Mouse (Mus musculus) neural tube, embryonic 14.5 days (tissue): Measurements from ENCODE around the gene Gcnt2. TPM values are rescaled to one million over a fixed set of nuclear protein-coding genes. Genes with fewer than 3 reads are reported as not detected.

Experiments
- ATAC-seq: fragments of 200-750 bp; cut with Nextera tagmentation; 2 replicates; pipeline ENCODE4 v1.8.0; 2017; ENCODE audit warnings: low read depth, mild to moderate bottlenecking, moderate TSS enrichment, moderate library complexity
- H3K27ac ChIP-seq: fragments of 300-500 bp; sonication (generic); 2 replicates; pipeline ENCODE4 v1.5.1; 2014; ENCODE audit warnings: low read depth, mild to moderate bottlenecking, control low read depth, low read length, moderate library complexity, mixed read lengths
- H3K27me3 ChIP-seq: fragments of 300-500 bp; sonication (generic); 2 replicates; pipeline ENCODE4 v1.6.1; 2014; ENCODE audit warnings: low read length; ENCODE audit not compliant: control insufficient read depth, insufficient read depth
- H3K36me3 ChIP-seq: fragments of 300-500 bp; sonication (generic); 2 replicates; pipeline ENCODE4 v1.6.1; 2014; ENCODE audit warnings: low read length, mixed read lengths; ENCODE audit not compliant: control insufficient read depth, insufficient read depth
- H3K4me1 ChIP-seq: fragments of 300-500 bp; sonication (generic); 2 replicates; pipeline ENCODE4 v1.6.1; 2014; ENCODE audit warnings: low read length; ENCODE audit not compliant: control insufficient read depth, insufficient read depth
- H3K4me2 ChIP-seq: fragments of 300-500 bp; sonication (generic); 2 replicates; pipeline ENCODE4 v1.6.1; 2014; ENCODE audit warnings: mild to moderate bottlenecking, low read depth, low read length, control low read depth
- H3K4me3 ChIP-seq: fragments of 300-500 bp; sonication (generic); 2 replicates; pipeline ENCODE4 v1.5.1; 2014; ENCODE audit warnings: low read depth, low read length, control low read depth, mixed read lengths
- H3K9ac ChIP-seq: fragments of 300-500 bp; sonication (generic); replicated peaks from 2 replicates; pipeline ENCODE4 v1.6.1; 2014; ENCODE audit warnings: low read depth, mild to moderate bottlenecking, control low read depth, low read length, mixed read lengths
- H3K9me3 ChIP-seq: fragments of 300-500 bp; sonication (generic); 2 replicates; pipeline ENCODE4 v1.6.1; 2016; ENCODE audit warnings: low read length; ENCODE audit not compliant: control insufficient read depth
- WGBS: fragments of 180-500 bp; shearing (Covaris S2); extraction: QIAGEN DNeasy Blood & Tissue Kit; methylation state at CpG from one replicate; pipeline ENCODE4 v1.1.7; 2014; 5-methylcytosine and 5-hydroxymethylcytosine counted together
- polyA plus RNA-seq: library from polyadenylated mRNA; unstranded; fragments of >200 nt; fragmentation: Nextera tagmentation; extraction: Ambion mirVana; gene quantifications from 2 replicates; pipeline ENCODE4 v1.2.1, GENCODE M21; 2014

Gene Gcnt2
- polyA plus RNA-seq, 1 experiment from 2014 or later: 6.1 TPM

DNA sequence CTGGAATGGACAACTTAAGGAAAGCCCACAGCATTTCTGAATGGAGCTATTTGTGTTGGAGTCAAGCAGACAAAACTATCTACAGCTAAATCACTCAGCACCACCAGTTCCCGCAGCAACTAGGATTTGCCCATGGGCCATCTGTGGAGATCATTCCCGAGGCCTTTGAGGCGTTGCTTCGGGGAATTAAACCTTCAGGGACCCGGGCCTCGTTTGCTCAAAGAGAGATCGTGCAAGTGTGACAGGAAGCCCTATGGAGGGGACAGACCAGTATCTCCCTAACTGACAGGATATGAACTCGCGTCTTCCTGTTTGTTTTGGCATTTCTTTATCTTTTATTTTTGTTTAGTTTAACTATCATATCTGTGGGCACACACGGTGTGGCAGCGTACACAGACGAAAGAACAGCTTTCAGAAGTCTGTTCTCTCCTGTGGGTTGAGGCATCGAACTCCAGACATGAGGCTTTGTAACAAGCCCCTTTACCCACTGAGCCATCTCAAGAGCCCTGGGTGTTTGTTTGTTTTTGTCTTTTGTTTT lies 2.2 kb upstream of the Gcnt2 start:
- Histone ChIP-seq H3K9me3 (no peaks in the 10 kb centered on the region), H3K36me3 (no peaks in the 10 kb centered on the region), H3K27ac (no peak overlapping the region), H3K9ac (no peak overlapping the region), H3K4me1 (0 out of 2 replicates have a peak, but pooled peaks cover 4% of the 10 kb centered on the region), H3K27me3 (no peaks in the 10 kb centered on the region), H3K4me3 (no peak overlapping the region), H3K4me2 (no peak overlapping the region)
- 74% methylated on average over 13 of the region's 13 CpGs for WGBS
- ATAC-seq: no peak

DNA sequence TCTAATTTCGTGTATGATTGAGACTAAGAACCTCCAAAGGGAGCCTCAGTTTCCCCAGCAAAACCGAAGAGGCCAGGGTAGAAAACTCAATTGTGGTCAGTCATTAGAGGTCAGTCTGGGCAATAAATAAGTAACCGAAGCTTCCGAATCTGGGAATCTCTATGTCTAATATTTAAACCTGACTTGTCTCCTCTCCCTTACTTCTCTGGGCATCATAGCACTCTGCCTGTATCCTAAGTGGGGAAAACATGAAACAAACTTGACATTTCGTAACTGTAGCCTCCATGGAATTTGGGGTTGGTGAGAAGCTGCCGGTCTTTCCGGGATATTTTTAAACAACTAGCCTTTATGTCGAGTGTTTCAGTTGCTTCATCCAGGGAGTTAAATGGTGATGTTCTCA lies 329 bp upstream of the Gcnt2 start:
- H3K27me3 ChIP-seq: no peaks in the 10 kb centered on the region
- 0 out of 2 replicates have a peak, but pooled peaks cover 4% of the 10 kb centered on the region for H3K4me1 ChIP-seq
- no peaks in the 10 kb centered on the region for H3K36me3 ChIP-seq
- WGBS: 75% methylated on average over 8 of the region's 8 CpGs
- H3K9me3 ChIP-seq: no peaks in the 10 kb centered on the region
- peak overlapping the region; percentile 46; the same call in 1 of the 2 replicates for H3K4me2 ChIP-seq
- no peak overlapping the region for H3K9ac ChIP-seq
- ATAC-seq: no peak
- H3K4me3 ChIP-seq: no peak overlapping the region
- H3K27ac ChIP-seq: no peak overlapping the region; the same call in 1 of the 2 replicates

DNA sequence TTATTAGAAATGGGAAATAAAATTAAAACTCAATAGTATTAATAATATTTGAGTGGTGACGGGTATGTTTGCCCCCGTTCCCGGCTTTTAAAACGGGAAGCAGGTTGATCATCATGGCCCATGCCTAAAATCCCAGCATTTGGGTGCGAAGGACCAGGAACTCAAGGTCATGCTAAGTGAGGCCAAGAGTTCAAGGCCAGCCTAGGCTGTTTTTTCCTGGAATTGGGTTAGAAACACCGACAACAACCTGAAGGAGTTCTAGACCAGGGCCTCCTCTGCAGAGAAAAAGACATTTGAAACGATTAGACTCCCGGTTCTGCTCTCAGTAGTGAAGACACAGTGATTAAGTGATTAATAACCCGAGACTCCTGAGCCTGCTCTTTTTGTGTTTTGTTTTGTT lies 3.5 kb downstream of the Gcnt2 start:
- H3K9ac ChIP-seq: no peak overlapping the region
- 90% methylated on average over 9 of the region's 9 CpGs for WGBS
- no peaks in the 10 kb centered on the region for H3K4me1 ChIP-seq
- H3K4me3 ChIP-seq: no peak overlapping the region
- no peak overlapping the region for H3K27ac ChIP-seq
- H3K36me3 ChIP-seq: no peaks in the 10 kb centered on the region
- no peak overlapping the region for H3K4me2 ChIP-seq
- H3K9me3 ChIP-seq: no peaks in the 10 kb centered on the region
- no peak for ATAC-seq
- no peaks in the 10 kb centered on the region for H3K27me3 ChIP-seq

DNA sequence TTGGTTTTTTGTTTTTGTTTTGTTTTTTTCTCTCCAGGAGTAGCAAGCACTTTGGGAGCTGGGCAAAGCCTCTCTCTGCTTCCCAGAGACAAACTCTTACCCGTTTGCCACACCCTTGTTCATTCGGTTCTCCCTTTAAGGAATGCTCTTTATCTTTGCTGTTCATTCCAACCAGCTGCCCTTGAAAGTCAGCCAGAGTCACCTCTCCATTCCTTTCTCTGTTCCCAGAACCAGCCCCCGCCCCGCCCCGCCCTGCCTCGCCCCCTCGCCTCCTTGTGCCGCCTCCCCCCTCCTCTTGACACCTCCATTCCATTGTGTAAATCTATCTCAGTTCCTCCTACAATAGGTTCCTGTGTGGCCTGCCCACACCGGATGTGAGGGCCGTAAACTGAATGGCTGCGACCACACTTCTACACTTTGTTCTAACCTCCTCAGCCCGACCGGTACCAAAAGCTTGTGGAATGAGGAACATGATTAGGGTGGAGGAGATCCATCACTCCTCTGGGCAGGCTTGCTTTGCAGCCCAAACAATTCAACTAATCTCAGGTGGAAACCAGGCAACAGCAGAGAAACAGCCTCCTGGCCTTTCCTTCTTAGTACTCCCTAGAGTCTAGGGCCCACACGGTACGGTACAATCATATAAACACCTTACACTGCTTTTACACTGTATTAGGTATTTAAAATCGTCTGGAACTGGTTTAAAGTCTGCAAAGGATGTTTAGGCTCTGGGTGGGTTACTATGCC lies 9.5 kb downstream of the Gcnt2 start:
- Histone ChIP-seq H3K27ac (no peak overlapping the region), H3K9ac (no peak overlapping the region), H3K9me3 (no peaks in the 10 kb centered on the region), H3K4me1 (no peaks in the 10 kb centered on the region), H3K27me3 (no peaks in the 10 kb centered on the region), H3K4me2 (no peak overlapping the region), H3K4me3 (no peak overlapping the region), H3K36me3 (no peaks in the 10 kb centered on the region)
- ATAC-seq: no peak
- WGBS: 8% methylated on average over 16 of the region's 16 CpGs

DNA sequence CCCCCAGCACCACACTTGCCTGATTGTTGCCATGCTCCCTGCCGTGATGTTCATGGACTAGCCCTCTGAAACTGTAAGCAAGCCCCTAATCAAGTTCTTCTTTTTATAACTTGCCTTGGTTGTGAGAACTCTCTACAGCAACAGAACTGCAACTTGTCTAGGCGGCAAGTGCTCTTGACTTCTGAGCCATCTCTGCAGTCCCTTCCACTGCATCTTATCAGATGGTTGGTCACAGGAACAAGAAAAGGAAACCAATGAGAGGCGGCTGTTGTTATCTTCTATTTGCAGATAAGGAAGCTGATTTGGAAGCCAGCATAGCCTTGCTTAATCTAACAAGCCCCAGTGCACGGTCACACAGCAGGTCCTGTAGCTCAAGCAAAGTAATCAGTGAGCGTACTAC lies 14.5 kb downstream of the Gcnt2 start:
- 95% methylated on average over 5 of the region's 5 CpGs for WGBS
- H3K36me3 ChIP-seq: no peaks in the 10 kb centered on the region
- no peaks in the 10 kb centered on the region for H3K27me3 ChIP-seq
- H3K9ac ChIP-seq: no peak overlapping the region
- H3K4me1 ChIP-seq: no peaks in the 10 kb centered on the region
- no peak for ATAC-seq
- H3K27ac ChIP-seq: no peak overlapping the region
- no peak overlapping the region for H3K4me2 ChIP-seq
- no peak overlapping the region for H3K4me3 ChIP-seq
- H3K9me3 ChIP-seq: no peaks in the 10 kb centered on the region

DNA sequence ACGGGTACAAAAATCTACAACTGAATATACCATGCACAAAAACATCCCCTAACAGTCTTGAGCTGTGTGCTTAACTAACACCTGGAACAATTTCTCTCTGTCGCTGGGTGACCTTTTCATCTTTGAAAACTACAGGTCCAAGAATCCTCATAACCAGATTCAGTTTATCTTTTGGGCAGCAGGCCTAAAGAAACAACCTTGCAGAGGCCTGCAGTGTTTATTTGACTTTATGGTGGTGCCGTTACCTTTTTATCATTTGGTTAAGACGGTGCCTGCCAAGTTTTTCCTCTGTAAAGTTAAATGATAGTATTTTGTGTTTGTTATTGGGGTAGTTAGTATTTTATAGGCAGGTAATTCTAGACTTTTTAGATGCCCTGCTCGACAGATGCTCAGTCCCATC lies 15.9 kb downstream of the Gcnt2 start:
- H3K4me2 ChIP-seq: no peak overlapping the region
- no peaks in the 10 kb centered on the region for H3K9me3 ChIP-seq
- no peak overlapping the region for H3K9ac ChIP-seq
- H3K36me3 ChIP-seq: no peaks in the 10 kb centered on the region
- 67% methylated on average over 5 of the region's 5 CpGs for WGBS
- no peak overlapping the region for H3K27ac ChIP-seq
- H3K4me3 ChIP-seq: no peak overlapping the region
- ATAC-seq: no peak
- H3K4me1 ChIP-seq: no peaks in the 10 kb centered on the region
- no peaks in the 10 kb centered on the region for H3K27me3 ChIP-seq

DNA sequence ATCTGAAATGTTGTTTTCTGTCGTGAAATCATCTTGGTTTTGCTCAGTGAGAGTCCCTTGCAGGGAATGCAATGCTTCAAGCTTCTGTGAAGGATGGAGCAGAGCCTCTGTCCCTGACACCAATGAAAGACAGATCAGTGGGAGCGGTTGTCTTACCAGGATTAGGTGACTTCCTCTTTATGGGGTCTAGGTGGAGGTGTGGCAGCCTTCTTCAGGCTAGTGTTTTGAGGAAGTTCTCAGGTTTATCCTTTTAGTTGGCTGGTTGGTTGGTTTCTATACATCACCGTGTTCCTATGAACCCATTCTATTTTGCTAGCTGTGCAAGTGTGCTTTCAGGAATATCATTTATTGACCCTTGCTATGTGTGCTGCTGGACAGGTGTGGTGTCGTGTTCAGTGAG lies 18.0 kb downstream of the Gcnt2 start:
- no peak overlapping the region for H3K4me3 ChIP-seq
- H3K4me1 ChIP-seq: no peaks in the 10 kb centered on the region
- H3K36me3 ChIP-seq: no peaks in the 10 kb centered on the region
- H3K9ac ChIP-seq: no peak overlapping the region
- H3K27me3 ChIP-seq: no peaks in the 10 kb centered on the region
- no peak for ATAC-seq
- no peak overlapping the region for H3K4me2 ChIP-seq
- no peaks in the 10 kb centered on the region for H3K9me3 ChIP-seq
- H3K27ac ChIP-seq: no peak overlapping the region
- 83% methylated on average over 4 of the region's 4 CpGs for WGBS

DNA sequence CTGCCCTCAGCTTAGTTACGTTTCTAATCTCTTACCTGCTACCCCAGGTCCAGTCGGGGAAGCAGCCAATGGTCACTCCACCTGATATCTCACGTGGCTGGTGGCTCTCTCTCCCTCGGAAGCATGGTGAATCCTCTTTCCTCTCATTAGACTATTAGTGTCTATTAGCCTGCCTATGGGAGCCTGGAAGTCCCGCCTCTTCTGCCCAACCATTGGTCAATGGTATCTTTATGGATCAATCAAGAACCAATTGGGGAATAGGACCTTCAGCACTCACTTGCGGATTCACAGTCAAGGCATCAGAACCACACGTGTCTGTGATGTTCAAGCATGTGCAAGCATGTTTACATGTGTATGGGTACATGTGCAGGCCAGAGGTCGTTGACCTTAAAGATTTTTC lies 21.0 kb downstream of the Gcnt2 start:
- H3K4me2 ChIP-seq: no peak overlapping the region
- 81% methylated on average over 8 of the region's 8 CpGs for WGBS
- H3K9ac ChIP-seq: no peak overlapping the region
- H3K27me3 ChIP-seq: no peaks in the 10 kb centered on the region
- no peak for ATAC-seq
- no peaks in the 10 kb centered on the region for H3K9me3 ChIP-seq
- no peak overlapping the region for H3K4me3 ChIP-seq
- H3K4me1 ChIP-seq: no peaks in the 10 kb centered on the region
- H3K36me3 ChIP-seq: no peaks in the 10 kb centered on the region
- no peak overlapping the region for H3K27ac ChIP-seq

DNA sequence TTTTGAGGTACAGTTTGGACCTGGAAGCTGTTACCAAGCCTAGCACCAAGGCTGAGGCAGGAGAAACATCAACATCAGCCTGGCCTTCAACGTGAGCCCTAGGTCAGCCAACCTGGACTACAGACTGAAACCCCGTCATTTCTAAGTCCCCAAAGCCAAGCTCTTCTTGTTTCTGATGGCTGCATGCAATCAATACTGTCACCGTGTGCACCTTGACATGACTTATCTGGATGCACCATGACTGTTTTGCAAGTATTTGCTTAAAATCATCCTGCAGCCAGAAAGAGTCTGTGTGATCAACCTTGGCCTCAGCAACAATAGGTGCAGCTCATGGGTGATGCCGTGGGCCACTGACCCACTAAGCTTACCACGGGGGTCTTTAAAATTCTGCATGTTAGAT lies 23.1 kb downstream of the Gcnt2 start:
- Histone ChIP-seq H3K9ac (no peak overlapping the region), H3K27ac (no peak overlapping the region), H3K4me2 (no peak overlapping the region), H3K4me3 (no peak overlapping the region), H3K27me3 (no peaks in the 10 kb centered on the region), H3K4me1 (0 out of 2 replicates have a peak, but pooled peaks cover 4% of the 10 kb centered on the region), H3K9me3 (no peaks in the 10 kb centered on the region), H3K36me3 (no peaks in the 10 kb centered on the region)
- WGBS: 90% methylated on average over 5 of the region's 5 CpGs
- no peak for ATAC-seq
